23 mouse cellular contexts compared by ENCODE assay signal in genomic region chr5:123181536-123181935, GRCm38 (mm10). TPM values are rescaled to one million over a fixed set of nuclear protein-coding genes. Genes with fewer than 3 reads are reported as not detected.
DNase-seq lines count a peak whose midpoint lies in the region; ATAC-seq and TF ChIP-seq lines count a peak whose summit lies in the region.
"Had no signal": no experiment of that assay in that cellular context is flagged by ENCODE, and none has a peak within 500 bp of the region (broad histone marks: within the 10 kb centered on the region; RNA-seq: fewer than 3 reads in every experiment).

No protein-coding gene starts in this region.

- H3K27ac ChIP-seq in gastrocnemius, adult 2 months = no peak overlapping the region
- no peak overlapping the region for H3K27ac ChIP-seq in liver, embryonic 11.5 days (ENCODE audit: low read depth, low read length)
- peak overlapping the region; percentile 58 for H3K27ac ChIP-seq in liver, embryonic 16.5 days (ENCODE audit: low read length)
- H3K27ac ChIP-seq: embryonic facial prominence, embryonic 13.5 days; heart, embryonic 15.5 days; neural tube, embryonic 12.5 days had no signal

- H3K9ac ChIP-seq in liver, embryonic 11.5 days (ENCODE audit: low read depth, low read length) = no peak overlapping the region
- H3K9ac ChIP-seq in liver, embryonic 16.5 days (ENCODE audit: low read depth, low read length) = peak overlapping the region; percentile 1; the same call in 1 of the 2 replicates
- H3K9ac ChIP-seq: embryonic facial prominence, embryonic 13.5 days; heart, embryonic 15.5 days; neural tube, embryonic 12.5 days had no signal

- H3K4me3 ChIP-seq in gastrocnemius, adult 2 months = no peak overlapping the region
- no peak overlapping the region for H3K4me3 ChIP-seq in liver, embryonic 11.5 days (ENCODE audit: low read depth, low read length)
- H3K4me3 ChIP-seq in liver, embryonic 16.5 days (ENCODE audit: low read depth, low read length) = peak overlapping the region; percentile 2
- H3K4me3 ChIP-seq: embryonic facial prominence, embryonic 13.5 days; heart, embryonic 15.5 days; neural tube, embryonic 12.5 days had no signal

- WGBS in liver, embryonic 11.5 days = 71% methylated on average over 6 of the region's 6 CpGs
- 67% methylated on average over 6 of the region's 6 CpGs for WGBS in liver, embryonic 16.5 days (ENCODE audit: insufficient replicate concordance)

- H3K4me1 ChIP-seq in liver, embryonic 11.5 days (replicated peaks; ENCODE audit: control insufficient read depth, insufficient read depth, low read length) = no peaks in the 10 kb centered on the region
- peaks cover 4% of the 10 kb centered on the region for H3K4me1 ChIP-seq in liver, embryonic 16.5 days (ENCODE audit: control insufficient read depth, low read depth, low read length)
- H3K4me1 ChIP-seq: embryonic facial prominence, embryonic 13.5 days; neural tube, embryonic 12.5 days had no signal

- no peak for TF ChIP-seq CTCF in gastrocnemius, adult 2 months (IDR thresholded peaks at IDR 0.05)

- no peaks in the 10 kb centered on the region; the same call in 1 of the 2 replicates for H3K27me3 ChIP-seq in liver, embryonic 11.5 days (replicated peaks; ENCODE audit: control insufficient read depth, insufficient read depth, low read length)
- H3K27me3 ChIP-seq in liver, embryonic 16.5 days (ENCODE audit: control insufficient read depth, insufficient read depth, low read depth, low read length) = no peaks in the 10 kb centered on the region; the same call in 1 of the 2 replicates
- H3K27me3 ChIP-seq: embryonic facial prominence, embryonic 13.5 days; heart, embryonic 15.5 days; neural tube, embryonic 12.5 days had no signal

- DNase-seq in gastrocnemius, adult 2 months = peak; percentile 50
- DNase-seq in gastrocnemius, postnatal 4 days (ENCODE audit: low spot score in 2 of 2) = no peak
- peak; percentile 37 for DNase-seq in liver
- no peak for DNase-seq in liver, embryonic 11.5 days (ENCODE audit: low spot score)
- DNase-seq in kidney, postnatal 14 days = peak; percentile 84
- no peak for DNase-seq in cerebellum, adult 9-10 months
- DNase-seq: cerebellum, adult 18-20 months; gastrocnemius, postnatal 14 days; right cerebral cortex, postnatal 14 days; thymus, postnatal 14 days had no signal

- intact Hi-C loops in gastrocnemius, adult 2 months (cut with DNase I) = no loop called here

- no peaks in the 10 kb centered on the region for H3K9me3 ChIP-seq in liver, embryonic 11.5 days (ENCODE audit: control insufficient read depth, low read length)
- H3K9me3 ChIP-seq in liver, embryonic 16.5 days (replicated peaks; ENCODE audit: control insufficient read depth, low read length) = no peaks in the 10 kb centered on the region
- H3K9me3 ChIP-seq: heart, embryonic 15.5 days; neural tube, embryonic 12.5 days had no signal

- no peak; the same call in 1 of the 2 replicates for ATAC-seq in liver, embryonic 11.5 days (replicated peaks; ENCODE audit: low FRiP score)
- ATAC-seq in liver, embryonic 16.5 days (ENCODE audit: low read depth) = peak; percentile 85
- no peak for ATAC-seq in CD4-positive, CD25-positive, alpha-beta regulatory T cell, adult 4 months
- ATAC-seq: activated CD4-positive, CD25-positive, alpha-beta regulatory T cell, adult 4 months; Patski had no signal

- no peak overlapping the region for H3K4me2 ChIP-seq in liver, embryonic 11.5 days
- H3K4me2 ChIP-seq in liver, embryonic 16.5 days (ENCODE audit: low read depth, low read length) = peak overlapping the region; percentile 28; the same call in 1 of the 2 replicates
- H3K4me2 ChIP-seq: embryonic facial prominence, embryonic 13.5 days; heart, embryonic 15.5 days; neural tube, embryonic 12.5 days had no signal

- H3K36me3 ChIP-seq in liver, embryonic 11.5 days (ENCODE audit: control insufficient read depth, insufficient read depth, low read length) = no peaks in the 10 kb centered on the region
- no peaks in the 10 kb centered on the region; the same call in 1 of the 2 replicates for H3K36me3 ChIP-seq in liver, embryonic 16.5 days (ENCODE audit: control insufficient read depth, insufficient read depth)
- H3K36me3 ChIP-seq: embryonic facial prominence, embryonic 13.5 days; heart, embryonic 15.5 days; neural tube, embryonic 12.5 days had no signal

RNA-seq across cellular contexts. Expression of gene Hpd, which starts 1.0 kb away (rescaled TPM):
- not detected for total RNA-seq in gastrocnemius, adult 2 months (2021)
- total RNA-seq in gastrocnemius, postnatal 4 days (2021) = 1 to 10 TPM in 1 of 2 experiments, under 1 TPM in 1; 0.42 to 2.4 TPM
- polyA plus RNA-seq in liver, embryonic 11.5 days (2014; fragmentation: Nextera tagmentation; extraction: Ambion mirVana) = 2.5 and 3.5 TPM in 2 replicates
- polyA plus RNA-seq in liver, embryonic 16.5 days (2015; fragmentation: Nextera tagmentation; extraction: Ambion mirVana) = 110 and 129 TPM in 2 replicates
- polyA plus RNA-seq in CD4-positive, CD25-positive, alpha-beta regulatory T cell, adult 4 months (2017; shearing (Covaris generic)) = not detected
- total RNA-seq: common myeloid progenitor, adult 5-6 weeks; gastrocnemius, postnatal 14 days; hematopoietic stem cell, adult 5-6 weeks; layer of hippocampus, postnatal 25 days; left cerebral cortex, postnatal 36 days; megakaryocyte-erythroid progenitor cell, adult 5-6 weeks had no signal
- polyA plus RNA-seq: activated CD4-positive, CD25-positive, alpha-beta regulatory T cell, adult 4 months; C2C12; embryonic facial prominence, embryonic 13.5 days; heart, embryonic 15.5 days; neural tube, embryonic 12.5 days; Patski had no signal

RNA-seq across cellular contexts. Expression of gene Psmd9, which starts 12.3 kb away (rescaled TPM):
- 10 to 100 TPM; 13.3 to 16.9 TPM for total RNA-seq in gastrocnemius, adult 2 months (2021)
- 10 to 100 TPM; 28.3 to 32.2 TPM for total RNA-seq in gastrocnemius, postnatal 4 days (2021)
- 103 TPM in 2 replicates for polyA plus RNA-seq in liver, embryonic 11.5 days (2014; fragmentation: Nextera tagmentation; extraction: Ambion mirVana)
- polyA plus RNA-seq in liver, embryonic 16.5 days (2015; fragmentation: Nextera tagmentation; extraction: Ambion mirVana) = 63.8 and 73.2 TPM in 2 replicates
- polyA plus RNA-seq in CD4-positive, CD25-positive, alpha-beta regulatory T cell, adult 4 months (2017; shearing (Covaris generic)) = 10 to 100 TPM; 36.5 to 41.5 TPM

RNA-seq across cellular contexts. Expression of gene Setd1b, which starts 39.5 kb away (rescaled TPM):
- 10 to 100 TPM in 1 of 2 experiments, 1 to 10 TPM in 1; 9.8 to 11.3 TPM for total RNA-seq in gastrocnemius, adult 2 months (2021)
- 10 to 100 TPM; 21.0 to 21.4 TPM for total RNA-seq in gastrocnemius, postnatal 4 days (2021)
- 7.9 and 9.6 TPM in 2 replicates for polyA plus RNA-seq in liver, embryonic 11.5 days (2014; fragmentation: Nextera tagmentation; extraction: Ambion mirVana)
- 3.5 and 4.1 TPM in 2 replicates for polyA plus RNA-seq in liver, embryonic 16.5 days (2015; fragmentation: Nextera tagmentation; extraction: Ambion mirVana)
- 10 to 100 TPM; 17.1 to 20.8 TPM for polyA plus RNA-seq in CD4-positive, CD25-positive, alpha-beta regulatory T cell, adult 4 months (2017; shearing (Covaris generic))

RNA-seq across cellular contexts. Expression of gene Rhof, which starts 49.0 kb away (rescaled TPM):
- under 1 TPM; 0.28 to 0.36 TPM for total RNA-seq in gastrocnemius, adult 2 months (2021)
- total RNA-seq in gastrocnemius, postnatal 4 days (2021) = under 1 TPM; 0.91 to 0.93 TPM
- 4.6 and 4.8 TPM in 2 replicates for polyA plus RNA-seq in liver, embryonic 11.5 days (2014; fragmentation: Nextera tagmentation; extraction: Ambion mirVana)
- 1.7 and 2.3 TPM in 2 replicates for polyA plus RNA-seq in liver, embryonic 16.5 days (2015; fragmentation: Nextera tagmentation; extraction: Ambion mirVana)
- polyA plus RNA-seq in CD4-positive, CD25-positive, alpha-beta regulatory T cell, adult 4 months (2017; shearing (Covaris generic)) = 100 to 1,000 TPM in 1 of 2 experiments, 10 to 100 TPM in 1; 80.6 to 101 TPM

Comparison
In these comparisons a context has a peak if more than half of its experiments do, and no peak if none do; other contexts are left out.
1. DNase-seq: peak in gastrocnemius, adult 2 months (single experiment), liver (single experiment) and kidney, postnatal 14 days (single experiment); none in gastrocnemius, postnatal 4 days (0 of 2), liver, embryonic 11.5 days (single experiment) and cerebellum, adult 9-10 months (single experiment).
2. RNA of gene Hpd, which starts 1.0 kb away (polyA plus RNA-seq): 110 to 129 TPM in liver, embryonic 16.5 days; 2.5 to 3.5 TPM in liver, embryonic 11.5 days and not detected in CD4-positive, CD25-positive, alpha-beta regulatory T cell, adult 4 months; every median in the first group is over 10 times any median in the second.